Mouse (Mus musculus): ENCODE results near the gene Steap4. TPM values are rescaled to one million over a fixed set of nuclear protein-coding genes. Genes with fewer than 3 reads are reported as not detected.
"Not testable (repeated sequence)": the region's sequence is repeated elsewhere in the genome, so short reads cannot be mapped to it uniquely, and the experiment has no call there.

Steap4 gene
- polyA plus RNA-seq, 1 experiment from 2014 or later = 0.10 TPM

DNA sequence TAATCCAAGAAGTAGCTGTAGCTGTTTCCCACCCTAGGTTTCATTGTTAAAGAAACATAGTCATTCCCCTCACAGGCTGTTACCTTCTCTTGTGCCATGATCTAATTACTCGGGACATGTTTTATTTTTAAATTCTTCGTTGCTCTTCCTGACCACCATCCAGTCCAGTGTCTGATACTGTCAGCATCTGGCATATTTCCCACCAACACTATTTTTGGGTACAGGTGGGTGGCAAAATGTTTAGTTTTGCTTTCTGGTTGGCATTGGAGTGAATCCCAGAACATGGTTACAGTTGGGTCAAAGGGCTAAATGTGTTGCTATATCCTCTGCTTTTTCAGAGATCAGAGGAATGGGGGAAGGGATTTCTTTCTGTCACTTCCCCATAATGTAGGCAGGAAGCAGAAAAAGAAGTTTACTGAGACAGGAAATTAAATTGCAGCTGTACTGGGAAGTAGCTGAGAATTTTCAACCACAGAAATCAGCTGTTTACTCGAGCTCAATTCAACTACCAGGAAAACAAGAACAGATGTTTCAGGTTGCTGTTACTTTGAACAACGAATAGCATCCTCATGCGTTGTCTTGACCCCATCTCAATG lies 4.8 kb upstream of the Steap4 start:
- Histone ChIP-seq H3K27ac (replicated peaks) (no peak overlapping the region), H3K27me3 (no peaks in the 10 kb centered on the region), H3K4me3 (no peak overlapping the region), H3K36me3 (no peaks in the 10 kb centered on the region), H3K4me1 (peaks cover 5% of the 10 kb centered on the region; the same call in 1 of the 2 replicates), H3K4me2 (replicated peaks) (no peak overlapping the region), H3K9me3 (no peaks in the 10 kb centered on the region), H3K9ac (replicated peaks) (no peak overlapping the region)
- no peak for ATAC-seq (replicated peaks)
- 76% methylated on average over 5 of the region's 5 CpGs for WGBS

DNA sequence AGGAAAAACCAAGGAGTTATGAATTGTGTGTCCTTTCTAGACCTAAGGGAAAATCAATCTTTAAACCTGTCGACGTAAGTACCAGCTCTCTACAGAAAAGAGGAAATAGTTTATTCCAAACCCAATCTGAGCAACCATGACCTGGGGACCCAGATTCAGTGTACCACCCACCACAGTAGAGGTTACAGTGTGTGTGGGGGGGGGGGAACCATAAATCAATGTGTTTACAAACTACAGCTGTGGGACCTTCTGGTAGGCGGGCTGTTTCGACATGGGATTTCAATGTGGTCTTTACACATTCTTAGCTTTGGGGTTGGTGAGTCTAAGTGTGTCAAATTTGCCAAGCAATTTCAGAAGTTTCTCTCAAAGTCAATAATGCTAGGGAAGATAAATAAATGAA lies 2.2 kb upstream of the Steap4 start:
- no peaks in the 10 kb centered on the region for H3K36me3 ChIP-seq
- 95% methylated on average over 4 of the region's 4 CpGs for WGBS
- peaks cover 5% of the 10 kb centered on the region; the same call in 1 of the 2 replicates for H3K4me1 ChIP-seq
- ATAC-seq (replicated peaks) = no peak
- no peak overlapping the region for H3K27ac ChIP-seq (replicated peaks)
- H3K27me3 ChIP-seq = no peaks in the 10 kb centered on the region
- no peak overlapping the region for H3K4me3 ChIP-seq
- no peak overlapping the region for H3K4me2 ChIP-seq (replicated peaks)
- H3K9me3 ChIP-seq = no peaks in the 10 kb centered on the region
- no peak overlapping the region for H3K9ac ChIP-seq (replicated peaks)

DNA sequence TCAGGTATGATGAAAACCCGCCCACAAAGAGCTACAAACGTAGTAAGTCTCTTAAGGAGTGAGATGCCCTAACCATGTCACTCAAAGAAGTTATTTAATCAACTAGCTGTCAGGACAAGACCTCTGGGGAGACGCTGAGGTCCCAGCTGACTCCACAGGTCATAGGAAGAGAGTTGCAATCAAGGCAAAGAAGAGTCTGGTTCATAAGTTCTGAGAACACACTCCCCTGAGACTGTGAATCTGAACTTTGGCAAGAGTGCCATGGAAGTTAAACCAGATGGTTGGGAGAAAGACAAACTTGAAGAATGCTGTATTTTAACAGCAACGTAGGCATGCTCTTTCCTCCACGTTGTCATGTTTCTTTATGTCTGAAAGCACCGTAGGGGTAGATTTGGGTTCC lies 971 bp upstream of the Steap4 start:
- WGBS = 95% methylated on average over 6 of the region's 6 CpGs
- H3K9ac ChIP-seq (replicated peaks) = no peak overlapping the region

DNA sequence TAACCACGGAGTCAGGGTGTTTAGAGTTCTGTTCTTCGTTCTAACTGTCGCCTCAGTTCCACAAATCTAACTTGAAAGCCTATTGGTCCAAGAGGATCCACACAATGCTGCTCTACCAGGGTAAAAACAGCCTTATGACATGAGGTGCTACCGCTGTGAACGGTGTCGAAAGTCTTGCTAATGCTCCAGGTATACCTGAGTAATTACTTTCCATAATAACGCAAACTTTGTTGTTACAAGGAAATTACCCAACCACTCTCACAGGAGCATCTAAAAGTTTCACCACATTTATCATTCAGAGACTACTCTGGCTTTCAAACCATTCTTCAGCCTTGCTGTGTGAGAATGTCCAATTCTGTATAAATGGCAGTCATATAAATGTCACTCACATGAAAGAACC lies 856 bp downstream of the Steap4 start:
- H3K27ac ChIP-seq (replicated peaks) = no peak overlapping the region
- H3K4me3 ChIP-seq = no peak overlapping the region
- ATAC-seq (replicated peaks) = no peak
- peaks cover 5% of the 10 kb centered on the region; the same call in 1 of the 2 replicates for H3K4me1 ChIP-seq
- H3K9ac ChIP-seq (replicated peaks) = no peak overlapping the region
- no peaks in the 10 kb centered on the region for H3K27me3 ChIP-seq
- no peak overlapping the region for H3K4me2 ChIP-seq (replicated peaks)
- H3K9me3 ChIP-seq = no peaks in the 10 kb centered on the region
- H3K36me3 ChIP-seq = no peaks in the 10 kb centered on the region
- WGBS = 85% methylated on average over 7 of the region's 7 CpGs

More for the DNA sequence above, 971 bp upstream of the Steap4 start:
- no peak overlapping the region for H3K4me2 ChIP-seq (replicated peaks)
- peaks cover 5% of the 10 kb centered on the region; the same call in 1 of the 2 replicates for H3K4me1 ChIP-seq
- no peak for ATAC-seq (replicated peaks)
- no peaks in the 10 kb centered on the region for H3K36me3 ChIP-seq
- no peak overlapping the region for H3K27ac ChIP-seq (replicated peaks)
- H3K27me3 ChIP-seq = no peaks in the 10 kb centered on the region
- H3K4me3 ChIP-seq = no peak overlapping the region
- H3K9me3 ChIP-seq = no peaks in the 10 kb centered on the region

DNA sequence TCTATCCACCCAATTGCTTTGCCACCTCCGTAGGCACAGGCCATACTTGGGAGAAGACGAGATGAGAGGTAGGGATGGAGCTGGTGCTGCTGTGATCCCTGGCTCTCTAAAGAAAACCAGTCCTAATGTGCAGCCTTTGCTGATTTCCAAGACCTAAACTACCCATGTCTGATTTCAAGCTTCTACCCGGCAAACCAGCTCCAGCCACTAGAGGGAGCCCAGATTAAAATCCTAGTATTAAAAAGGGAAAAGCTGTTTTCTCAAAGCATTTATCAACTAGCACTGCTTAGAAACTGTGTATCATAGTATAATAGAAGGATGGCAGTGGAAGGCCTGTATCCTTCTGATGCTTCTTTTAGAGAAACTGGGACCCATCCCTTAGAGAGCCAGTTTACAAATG lies 5.0 kb downstream of the Steap4 start:
- no peak overlapping the region for H3K4me2 ChIP-seq (replicated peaks)

DNA sequence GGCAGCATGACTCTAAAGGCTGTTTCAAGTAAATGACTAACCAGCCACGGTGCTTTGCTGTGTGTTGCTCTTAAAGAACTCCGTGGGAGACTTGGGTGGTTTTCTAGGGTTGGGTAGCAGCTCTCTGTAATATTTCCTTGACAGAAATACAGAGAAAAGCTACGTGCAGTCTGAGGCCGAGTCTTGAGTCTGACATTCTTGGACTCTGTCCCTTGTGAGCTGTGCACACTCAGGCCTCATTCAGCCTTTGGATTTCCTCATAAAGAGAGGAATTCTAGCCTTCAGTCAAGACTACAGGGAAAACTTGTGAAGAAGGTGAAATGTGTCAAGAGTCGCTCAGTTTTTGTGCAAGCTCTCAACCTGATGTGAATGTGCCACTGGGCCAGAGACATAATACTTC lies 7.9 kb downstream of the Steap4 start:
- Histone ChIP-seq H3K9me3 (no peaks in the 10 kb centered on the region), H3K27me3 (no peaks in the 10 kb centered on the region), H3K27ac (replicated peaks) (no peak overlapping the region), H3K4me3 (no peak overlapping the region), H3K4me1 (no peaks in the 10 kb centered on the region), H3K4me2 (replicated peaks) (no peak overlapping the region), H3K9ac (replicated peaks) (no peak overlapping the region), H3K36me3 (no peaks in the 10 kb centered on the region)
- 86% methylated on average over 5 of the region's 5 CpGs for WGBS
- ATAC-seq (replicated peaks) = no peak

More for the DNA sequence above, 5.0 kb downstream of the Steap4 start:
- ATAC-seq (replicated peaks) = no peak
- H3K9ac ChIP-seq (replicated peaks) = no peak overlapping the region
- no peaks in the 10 kb centered on the region for H3K36me3 ChIP-seq
- H3K4me1 ChIP-seq = peaks cover 1% of the 10 kb centered on the region; the same call in 1 of the 2 replicates
- no peaks in the 10 kb centered on the region for H3K27me3 ChIP-seq
- H3K27ac ChIP-seq (replicated peaks) = no peak overlapping the region
- 37% methylated on average over 3 of the region's 3 CpGs for WGBS
- no peak overlapping the region for H3K4me3 ChIP-seq
- H3K9me3 ChIP-seq = no peaks in the 10 kb centered on the region

DNA sequence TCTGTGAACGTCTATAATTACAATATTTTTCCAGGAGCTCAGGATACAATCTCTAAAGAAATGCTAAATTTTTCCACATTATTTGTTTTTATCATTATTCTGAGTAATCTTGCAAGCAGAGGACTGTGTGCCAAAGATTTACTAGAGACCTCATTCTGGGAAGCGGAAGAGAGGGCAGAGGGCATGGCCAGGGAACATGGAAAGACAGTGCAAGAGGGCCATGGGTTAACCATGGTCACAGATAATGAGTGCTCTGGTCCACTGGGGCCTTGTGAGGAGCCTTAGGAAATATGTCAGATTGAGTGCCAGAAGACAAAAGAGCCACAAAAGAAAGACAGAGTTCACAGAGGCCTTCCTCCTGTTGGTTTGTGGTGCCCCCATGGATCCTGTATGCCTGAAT lies 12.0 kb downstream of the Steap4 start:
- Histone ChIP-seq H3K36me3 (no peaks in the 10 kb centered on the region), H3K27me3 (no peaks in the 10 kb centered on the region), H3K9ac (replicated peaks) (no peak overlapping the region), H3K27ac (replicated peaks) (no peak overlapping the region), H3K4me3 (no peak overlapping the region), H3K9me3 (no peaks in the 10 kb centered on the region), H3K4me2 (replicated peaks) (no peak overlapping the region), H3K4me1 (no peaks in the 10 kb centered on the region)
- WGBS = 80% methylated on average over 2 of the region's 2 CpGs
- no peak for ATAC-seq (replicated peaks)

DNA sequence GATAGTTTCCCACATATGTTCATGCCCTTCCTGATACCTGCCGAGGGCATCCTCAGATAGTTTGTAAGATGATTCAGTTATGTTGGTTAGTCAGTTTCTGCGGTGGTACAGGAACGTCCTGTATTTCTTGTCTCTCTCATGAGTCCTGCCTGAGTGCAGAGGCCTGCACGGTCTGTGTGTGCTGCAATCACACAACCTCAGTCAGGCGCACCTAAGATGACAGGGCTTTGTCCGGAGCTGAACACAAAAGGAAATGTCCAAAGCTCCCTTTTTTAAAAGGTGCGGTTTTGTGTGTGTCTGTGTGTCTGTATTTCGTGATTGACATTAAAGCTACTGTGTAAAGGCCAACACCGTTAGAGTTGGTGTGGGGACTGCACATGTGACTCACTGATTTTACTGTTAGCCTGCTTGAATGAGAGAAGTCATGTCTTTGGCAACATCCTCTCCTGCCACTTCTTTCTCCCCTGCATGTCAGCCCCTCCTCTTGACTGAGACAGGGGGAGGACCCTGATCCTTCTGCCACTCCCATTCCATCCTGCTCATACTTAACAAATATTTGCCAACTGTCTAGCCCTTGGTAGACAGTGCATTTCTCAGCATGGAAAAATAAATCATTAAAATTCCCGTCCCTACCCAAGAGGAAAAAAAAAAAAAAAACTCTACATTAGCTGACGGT lies 14.4 kb downstream of the Steap4 start:
- no peaks in the 10 kb centered on the region for H3K9me3 ChIP-seq
- no peaks in the 10 kb centered on the region for H3K4me1 ChIP-seq
- WGBS = 89% methylated on average over 11 of the region's 11 CpGs
- H3K9ac ChIP-seq (replicated peaks) = no peak overlapping the region
- H3K4me2 ChIP-seq (replicated peaks) = no peak overlapping the region
- H3K27me3 ChIP-seq = no peaks in the 10 kb centered on the region
- no peak overlapping the region for H3K27ac ChIP-seq (replicated peaks)
- no peaks in the 10 kb centered on the region for H3K36me3 ChIP-seq
- ATAC-seq (replicated peaks) = no peak
- H3K4me3 ChIP-seq = no peak overlapping the region

DNA sequence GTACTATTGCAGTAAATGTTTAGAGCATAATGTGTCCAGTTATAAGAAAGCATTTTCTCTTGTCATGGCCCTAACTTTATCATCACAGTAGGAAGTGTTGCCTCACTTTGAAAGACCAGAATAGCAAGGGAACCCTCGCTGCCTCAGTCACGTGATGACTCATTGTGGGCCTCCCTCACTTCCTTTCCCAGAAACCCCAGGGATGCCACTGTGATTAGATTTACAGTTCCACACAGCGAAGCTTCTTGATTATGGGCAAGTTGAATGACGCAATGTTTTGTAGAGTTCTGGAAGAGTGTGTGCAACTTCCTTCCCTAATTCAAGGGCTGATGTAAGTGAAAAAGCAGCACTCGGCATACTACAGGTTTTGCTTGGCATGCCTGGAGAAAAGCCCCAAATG lies 20.3 kb downstream of the Steap4 start:
- Histone ChIP-seq H3K4me2 (replicated peaks) (no peak overlapping the region), H3K4me3 (no peak overlapping the region), H3K9ac (replicated peaks) (no peak overlapping the region), H3K27ac (replicated peaks) (no peak overlapping the region), H3K9me3 (no peaks in the 10 kb centered on the region), H3K4me1 (no peaks in the 10 kb centered on the region), H3K27me3 (no peaks in the 10 kb centered on the region), H3K36me3 (no peaks in the 10 kb centered on the region)
- ATAC-seq (replicated peaks) = no peak
- 89% methylated on average over 5 of the region's 5 CpGs for WGBS

DNA sequence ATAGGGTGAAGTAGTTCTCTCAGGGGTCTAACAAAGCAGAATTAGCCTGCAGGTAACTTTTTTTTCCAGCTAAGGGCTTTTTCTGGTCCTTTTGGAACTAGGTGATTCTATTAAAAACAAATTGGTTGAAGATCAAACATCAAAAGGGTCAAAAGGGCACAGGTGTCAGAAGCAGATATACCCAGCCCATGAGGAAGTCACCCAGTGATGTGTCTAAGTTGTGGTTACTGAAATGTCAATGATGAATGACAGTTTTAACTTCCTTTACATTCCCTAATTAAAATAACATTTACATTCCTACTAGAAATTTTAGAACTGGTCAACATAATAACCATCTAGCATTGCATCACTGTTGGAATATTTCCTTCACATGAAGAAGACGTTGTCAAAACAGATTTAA lies 27.7 kb downstream of the Steap4 start:
- Histone ChIP-seq H3K9ac (replicated peaks) (no peak overlapping the region), H3K27me3 (no peaks in the 10 kb centered on the region), H3K9me3 (no peaks in the 10 kb centered on the region), H3K4me3 (no peak overlapping the region), H3K4me2 (replicated peaks) (no peak overlapping the region), H3K4me1 (no peaks in the 10 kb centered on the region), H3K36me3 (no peaks in the 10 kb centered on the region), H3K27ac (replicated peaks) (no peak overlapping the region)
- ATAC-seq (replicated peaks) = no peak
- WGBS = 88% methylated on average over 1 of the region's 1 CpGs

DNA sequence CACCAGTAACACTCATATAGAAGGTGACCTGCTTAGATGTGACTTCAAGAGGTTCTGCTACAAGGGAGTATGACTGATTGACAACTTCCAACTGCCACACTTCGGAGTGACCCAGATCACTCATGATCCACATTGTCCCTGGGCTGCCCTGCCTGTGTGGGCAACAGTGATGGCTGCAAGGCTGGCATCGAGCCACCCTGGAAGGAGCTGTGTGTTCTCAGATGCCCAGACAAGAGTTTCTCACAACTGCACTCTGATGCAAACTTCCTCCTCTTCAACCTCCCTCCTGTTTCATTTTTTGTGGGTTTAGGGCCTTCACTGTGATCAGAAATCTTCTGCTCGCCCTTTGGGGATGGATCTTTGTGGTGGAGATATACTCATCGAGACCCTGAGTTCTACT lies 28.2 kb downstream of the Steap4 start:
- Histone ChIP-seq H3K4me2 (replicated peaks) (no peak overlapping the region), H3K4me1 (no peaks in the 10 kb centered on the region), H3K27me3 (no peaks in the 10 kb centered on the region), H3K9me3 (no peaks in the 10 kb centered on the region), H3K9ac (replicated peaks) (no peak overlapping the region), H3K36me3 (no peaks in the 10 kb centered on the region), H3K27ac (replicated peaks) (no peak overlapping the region), H3K4me3 (no peak overlapping the region)
- no peak for ATAC-seq (replicated peaks)
- 84% methylated on average over 4 of the region's 4 CpGs for WGBS

DNA sequence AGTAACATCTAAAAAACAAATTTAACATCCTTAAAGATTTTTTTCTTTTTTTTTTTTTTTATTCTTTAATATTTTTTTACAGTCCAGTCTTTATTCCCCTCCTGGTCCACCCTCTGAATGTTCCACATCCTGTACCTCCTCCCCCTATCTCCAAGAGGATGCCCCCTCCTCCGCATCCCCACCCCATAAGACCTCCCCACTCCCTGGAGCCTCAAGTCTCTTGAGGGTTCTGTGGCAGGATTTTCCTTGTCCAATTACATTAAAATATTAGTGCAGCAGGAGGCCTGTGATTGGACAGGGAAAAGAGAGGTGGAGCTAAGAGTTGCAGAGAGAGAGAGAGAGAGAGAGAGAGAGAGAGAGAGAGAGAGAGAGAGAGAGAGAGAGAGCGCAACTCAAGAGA lies 31.4 kb downstream of the Steap4 start:
- H3K27me3 ChIP-seq; H3K4me2 ChIP-seq (replicated peaks); H3K36me3 ChIP-seq; H3K9ac ChIP-seq (replicated peaks); H3K4me1 ChIP-seq; H3K4me3 ChIP-seq; ATAC-seq (replicated peaks); H3K9me3 ChIP-seq; H3K27ac ChIP-seq (replicated peaks): not testable (repeated sequence)
- 80% methylated on average over 2 of the region's 2 CpGs for WGBS

DNA sequence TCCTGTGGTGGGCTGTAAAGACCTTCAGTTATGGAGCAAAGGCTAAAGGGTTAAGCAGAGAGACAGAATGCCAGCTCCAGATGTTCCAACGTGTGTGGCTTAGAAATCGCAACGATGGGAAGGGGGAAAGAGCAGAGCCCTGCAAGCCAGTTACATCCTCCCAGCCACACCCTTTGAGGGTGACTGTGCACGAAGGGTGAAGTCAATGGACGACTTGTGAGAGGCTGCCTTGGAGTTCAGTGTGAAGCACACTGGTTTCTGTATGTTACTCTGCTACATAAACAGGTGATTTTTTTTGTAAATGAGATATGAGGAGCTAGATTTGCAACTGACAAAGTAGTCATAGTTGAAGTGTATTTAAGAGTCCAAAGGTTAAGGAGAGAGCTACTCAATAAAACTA lies 33.5 kb downstream of the Steap4 start:
- H3K4me3 ChIP-seq = no peak overlapping the region
- no peaks in the 10 kb centered on the region for H3K36me3 ChIP-seq
- no peaks in the 10 kb centered on the region for H3K27me3 ChIP-seq
- H3K4me1 ChIP-seq = 0 out of 2 replicates have a peak, but pooled peaks cover 3% of the 10 kb centered on the region
- no peaks in the 10 kb centered on the region for H3K9me3 ChIP-seq
- WGBS = 71% methylated on average over 5 of the region's 5 CpGs
- H3K27ac ChIP-seq (replicated peaks) = no peak overlapping the region
- no peak overlapping the region for H3K4me2 ChIP-seq (replicated peaks)
- no peak for ATAC-seq (replicated peaks)
- H3K9ac ChIP-seq (replicated peaks) = no peak overlapping the region
